Mouse (Mus musculus): ENCODE measurements around the gene Rack1.

- no peak for TF ChIP-seq CTCF (IDR thresholded peaks at IDR 0.05; ENCODE audit: low read depth)
- no peak for TF ChIP-seq EP300 (IDR thresholded peaks at IDR 0.05; ENCODE audit: low read depth)
Measured at GRCm38 (mm10) chr11:48819614-48820307, 19.6 kb downstream of the Rack1 start.

Data from liver, embryonic 14.5 days (tissue).